Mouse (Mus musculus) ES-E14 (cell line): ENCODE measurements around the gene Fis1. TPM values are rescaled to one million over a fixed set of nuclear protein-coding genes. Genes with fewer than 3 reads are reported as not detected.

ENCODE experiments used
- DNase-seq: peaks from one replicate; pipeline ENCODE4 v3.0.0-alpha.2; 2013; ENCODE audit warnings: low read depth, low spot score
- H3K27ac ChIP-seq: 2 replicates; pipeline ENCODE4 v1.5.1; 2012; ENCODE audit warnings: low read depth, mild to moderate bottlenecking, low read length, moderate library complexity, mixed read lengths; ENCODE audit not compliant: poor library complexity, insufficient read depth, severe bottlenecking
- H3K36me3 ChIP-seq: 2 replicates; pipeline ENCODE4 v1.6.1; 2012; ENCODE audit warnings: mild to moderate bottlenecking, low read length, moderate library complexity, mixed read lengths; ENCODE audit not compliant: control insufficient read depth, poor library complexity, insufficient read depth, severe bottlenecking
- H3K4me1 ChIP-seq, 2 experiments: fragments of 150-350 bp in 1 of 2; sonication (generic) in 1 of 2; 2 replicates each; pipeline ENCODE4 v1.6.1; 2012; ENCODE audit warnings: low read length in 2 of 2, mild to moderate bottlenecking in 1 of 2, mixed read lengths in 1 of 2; ENCODE audit not compliant: control insufficient read depth in 2 of 2, insufficient read depth in 2 of 2, poor library complexity in 1 of 2
- H3K4me3 ChIP-seq, 2 experiments: fragments of 150-350 bp in 1 of 2; sonication (generic) in 1 of 2; 2 replicates each; pipeline ENCODE4 v1.5.1; 2012; ENCODE audit warnings: low read length in 2 of 2, low read depth in 1 of 2, mild to moderate bottlenecking in 1 of 2, mixed read lengths in 1 of 2; ENCODE audit not compliant: insufficient read depth in 1 of 2, poor library complexity in 1 of 2, severe bottlenecking in 1 of 2
- H3K9ac ChIP-seq: 2 replicates; pipeline ENCODE4 v1.6.1; 2012; ENCODE audit warnings: low read depth, mild to moderate bottlenecking, low read length, mixed read lengths; ENCODE audit not compliant: poor library complexity, insufficient read depth, severe bottlenecking
- H3K9me3 ChIP-seq: fragments of 150-350 bp; sonication (generic); 2 replicates; pipeline ENCODE4 v1.6.1; 2012; ENCODE audit warnings: low read depth, mild to moderate bottlenecking, low read length; ENCODE audit not compliant: control insufficient read depth, insufficient read depth
- CHD2 ChIP-seq: IDR thresholded peaks from 2 replicates; pipeline ENCODE4 v1.6.1; 2014; ENCODE audit warnings: mild to moderate bottlenecking, low read depth, low read length, inconsistent platforms
- HCFC1 ChIP-seq: IDR thresholded peaks from 2 replicates; pipeline ENCODE4 v1.6.1; 2012; ENCODE audit warnings: low read length, inconsistent platforms, borderline replicate concordance; ENCODE audit not compliant: insufficient read depth
- MAFK ChIP-seq: IDR thresholded peaks from 2 replicates; pipeline ENCODE4 v1.6.1; 2014; ENCODE audit warnings: mild to moderate bottlenecking, low read depth, low read length, inconsistent platforms; ENCODE audit not compliant: insufficient read depth
- ZC3H11A ChIP-seq: IDR thresholded peaks from 2 replicates; pipeline ENCODE4 v1.6.1; 2012; ENCODE audit warnings: low read depth, mild to moderate bottlenecking, inconsistent platforms, low read length, borderline replicate concordance
- ZNF384 ChIP-seq: IDR thresholded peaks from 2 replicates; pipeline ENCODE4 v1.6.1; 2012; ENCODE audit warnings: low read depth, low read length, inconsistent platforms
- in situ Hi-C, 2 experiments: fragments of 600-800 bp; cut with MboI; formaldehyde crosslinking; loops; one replicate each; pipeline ENCODE4 v1.15.1; 2025; ENCODE audit warnings: low sequenced_read_pairs in 2 of 2, inconsistent platforms in 1 of 2; ENCODE audit not compliant: unreplicated experiment in 2 of 2
- total RNA-seq: library from RNA; depleted of rRNA; stranded (reverse); fragments of 300-350 nt; gene quantifications from 2 replicates; pipeline ENCODE4 v1.2.3, GENCODE M21; 2012

The Fis1 gene
- total RNA-seq, 1 experiment = 114 TPM

- no peak for TF ChIP-seq HCFC1
- no peak for TF ChIP-seq ZNF384
- TF ChIP-seq ZC3H11A = no peak
- TF ChIP-seq MAFK = no peak
- no peak for TF ChIP-seq CHD2
- Histone ChIP-seq H3K4me1 (peaks cover 3 to 32% of the 10 kb centered on the region in 2 experiments; a peak in 3 of 4 replicates), H3K36me3 (peaks cover 36% of the 10 kb centered on the region), H3K9ac (no peak overlapping the region), H3K27ac (no peak overlapping the region), H3K4me3 (no peak overlapping the region), H3K9me3 (no peaks in the 10 kb centered on the region)
- in situ Hi-C loops = no loop called here
- no peak for DNase-seq
These were observed 13.9 kb downstream of the Fis1 start for GRCm38 (mm10) chr5:136966861-136967455.

GRCm38 (mm10) chr5:136967592-136967991 is 14.5 kb downstream of the Fis1 start:
- H3K4me1 ChIP-seq = peaks cover 3 to 32% of the 10 kb centered on the region in 2 experiments; a peak in 3 of 4 replicates
- in situ Hi-C loops = no loop called here
- no peak overlapping the region; the same call in 1 of the 2 replicates for H3K9ac ChIP-seq
- no peak for TF ChIP-seq ZC3H11A
- no peak for TF ChIP-seq CHD2
- no peak for TF ChIP-seq MAFK
- no peak for TF ChIP-seq ZNF384
- no peak for TF ChIP-seq HCFC1
- H3K4me3 ChIP-seq = no peak overlapping the region
- H3K9me3 ChIP-seq = no peaks in the 10 kb centered on the region
- peaks cover 36% of the 10 kb centered on the region for H3K36me3 ChIP-seq
- no peak for DNase-seq
- no peak overlapping the region for H3K27ac ChIP-seq

- H3K36me3 ChIP-seq = peaks cover 11% of the 10 kb centered on the region
- no peak overlapping the region for H3K4me3 ChIP-seq
- DNase-seq = peak; percentile 85
- no peaks in the 10 kb centered on the region for H3K9me3 ChIP-seq
- no peak for TF ChIP-seq ZC3H11A
- TF ChIP-seq CHD2 = no peak
- TF ChIP-seq HCFC1 = no peak
- no peak for TF ChIP-seq ZNF384
- TF ChIP-seq MAFK = no peak
- in situ Hi-C loops = no loop called here
- H3K4me1 ChIP-seq = peaks cover 0 to 20% of the 10 kb centered on the region in 2 experiments; a peak in 2 of 4 replicates
- no peak overlapping the region for H3K27ac ChIP-seq
- no peak overlapping the region; the same call in 1 of the 2 replicates for H3K9ac ChIP-seq
These were observed 17.6 kb downstream of the Fis1 start for GRCm38 (mm10) chr5:136970703-136971102.

GRCm38 (mm10) chr5:136973670-136974069 is 20.6 kb downstream of the Fis1 start:
- H3K36me3 ChIP-seq = no peaks in the 10 kb centered on the region
- no peak overlapping the region for H3K9ac ChIP-seq
- in situ Hi-C loops = no loop called here
- H3K4me1 ChIP-seq = no peaks in the 10 kb centered on the region
- H3K4me3 ChIP-seq = no peak overlapping the region
- DNase-seq = no peak
- H3K9me3 ChIP-seq = no peaks in the 10 kb centered on the region
- no peak overlapping the region for H3K27ac ChIP-seq
- TF ChIP-seq HCFC1 (no peak), ZC3H11A (no peak), ZNF384 (no peak), MAFK (no peak), CHD2 (no peak)

- in situ Hi-C loops = no loop called here
- Histone ChIP-seq H3K9ac (no peak overlapping the region), H3K4me3 (no peak overlapping the region), H3K4me1 (0 out of 4 replicates have a peak, but pooled peaks cover 0 to 2% of the 10 kb centered on the region in 2 experiments), H3K9me3 (no peaks in the 10 kb centered on the region), H3K36me3 (peaks cover 3% of the 10 kb centered on the region), H3K27ac (no peak overlapping the region)
- DNase-seq = no peak
- TF ChIP-seq HCFC1 (no peak), CHD2 (no peak), MAFK (no peak), ZNF384 (no peak), ZC3H11A (no peak)
These were observed 24.7 kb downstream of the Fis1 start for GRCm38 (mm10) chr5:136977769-136978168.
